Mouse (Mus musculus): ENCODE data around the gene Dapk3. TPM values are rescaled to one million over a fixed set of nuclear protein-coding genes. Genes with fewer than 3 reads are reported as not detected.

Gene Dapk3
- polyA plus RNA-seq, 1 experiment from 2014 or later, result 40.5 TPM

DNA sequence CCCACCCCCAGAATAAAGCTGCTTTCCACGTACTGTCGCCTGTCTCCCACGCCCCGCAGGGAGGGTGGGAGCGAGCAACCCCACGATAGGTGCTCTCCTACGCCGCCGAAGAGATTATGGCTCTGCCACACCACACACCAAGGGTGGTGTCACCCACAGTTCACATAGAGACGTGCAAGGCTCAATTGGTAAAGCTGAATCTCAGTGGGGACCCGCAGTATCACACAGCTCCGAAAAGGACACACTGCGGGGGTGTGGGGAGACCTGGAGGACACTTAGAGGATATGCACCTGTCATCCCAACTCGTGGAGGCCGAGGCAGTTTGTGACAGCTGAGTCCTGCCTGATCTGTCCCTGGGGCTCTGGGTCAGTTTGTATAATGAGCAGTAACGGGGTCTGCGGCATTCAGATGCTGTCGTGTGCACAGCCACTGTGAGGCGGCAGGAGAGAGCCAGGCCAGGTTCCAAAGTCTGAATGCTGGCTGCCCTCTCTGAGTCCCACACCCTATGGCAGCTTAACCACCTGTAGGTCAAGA, 10.2 kb downstream of the Dapk3 start:
- H3K9ac ChIP-seq (ENCODE audit: low read length), result peak overlapping the region; percentile 66
- WGBS, result 4% methylated on average over 19 of the region's 19 CpGs
- H3K4me1 ChIP-seq (replicated peaks; ENCODE audit: control insufficient read depth, insufficient read depth, low read length), result peaks cover 23% of the 10 kb centered on the region
- H3K27me3 ChIP-seq (ENCODE audit: control insufficient read depth, insufficient read depth, low read depth, low read length), result peaks cover 36% of the 10 kb centered on the region
- peak; percentile 22 for ATAC-seq (ENCODE audit: low read depth)
- H3K27ac ChIP-seq (ENCODE audit: low read length), result peak overlapping the region; percentile 66; the same call in 1 of the 2 replicates
- H3K4me2 ChIP-seq (ENCODE audit: low read depth, low read length), result peak overlapping the region; percentile 95
- no peaks in the 10 kb centered on the region for H3K9me3 ChIP-seq (ENCODE audit: control insufficient read depth, low read length)
- peaks cover 12% of the 10 kb centered on the region for H3K36me3 ChIP-seq (ENCODE audit: control insufficient read depth, insufficient read depth, low read length)
- H3K4me3 ChIP-seq (ENCODE audit: low read length), result peak overlapping the region; percentile 50

DNA sequence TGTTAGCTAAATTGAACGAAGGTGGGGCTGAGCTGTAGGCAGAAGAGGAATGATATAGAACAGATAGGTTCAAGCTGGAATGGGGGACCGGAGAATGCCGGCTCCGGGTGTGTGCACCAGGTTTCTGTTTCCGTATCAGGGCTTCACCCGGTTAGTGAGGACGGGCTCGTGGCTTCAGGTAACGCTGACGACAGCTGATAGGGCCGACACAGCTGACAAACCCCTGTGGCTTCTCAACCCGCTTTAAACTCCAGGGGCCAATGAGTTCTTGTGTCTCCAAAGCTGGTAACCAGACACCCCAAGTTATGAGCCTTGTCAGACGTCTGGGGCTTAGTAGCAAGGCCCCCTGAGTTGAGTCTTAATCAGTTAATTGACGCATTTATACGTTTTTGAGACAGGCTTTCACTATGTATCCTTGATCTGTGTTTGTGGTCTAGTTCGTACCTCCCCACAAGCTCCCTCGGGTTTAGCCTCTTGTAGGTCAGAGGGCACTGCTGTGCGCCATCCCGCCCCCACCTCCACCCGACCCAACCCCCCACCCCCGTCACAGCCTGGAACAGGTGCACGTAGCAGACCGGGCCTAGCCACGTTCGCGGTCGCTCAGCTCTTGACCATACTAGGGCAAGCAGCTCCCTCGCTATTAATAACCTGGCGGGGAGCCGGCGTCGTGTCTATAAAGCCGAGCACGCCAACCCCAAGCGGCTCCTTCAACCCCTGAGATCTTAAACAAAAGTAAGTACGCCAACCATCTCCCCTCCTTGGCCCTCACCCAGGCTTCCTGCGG, 11.4 kb downstream of the Dapk3 start:
- WGBS, result 10% methylated on average over 37 of the region's 37 CpGs
- Histone ChIP-seq H3K27ac (ENCODE audit: low read length) (peak overlapping the region; percentile 54; the same call in 1 of the 2 replicates), H3K4me3 (ENCODE audit: low read length) (0 out of 2 replicates have a peak overlapping the region, but pooled peaks have one; percentile 15), H3K27me3 (ENCODE audit: control insufficient read depth, insufficient read depth, low read depth, low read length) (peaks cover 40% of the 10 kb centered on the region), H3K36me3 (ENCODE audit: control insufficient read depth, insufficient read depth, low read length) (peaks cover 9% of the 10 kb centered on the region), H3K4me2 (ENCODE audit: low read depth, low read length) (peak overlapping the region; percentile 33; the same call in 1 of the 2 replicates), H3K4me1 (replicated peaks; ENCODE audit: control insufficient read depth, insufficient read depth, low read length) (peaks cover 23% of the 10 kb centered on the region), H3K9ac (ENCODE audit: low read length) (peak overlapping the region; percentile 56; the same call in 1 of the 2 replicates), H3K9me3 (ENCODE audit: control insufficient read depth, low read length) (no peaks in the 10 kb centered on the region)
- peak; percentile 16; the same call in 1 of the 2 replicates for ATAC-seq (ENCODE audit: low read depth)

GRCm38 (mm10) chr10:81195300-81195699, 12.5 kb downstream of the Dapk3 start:
- H3K9ac ChIP-seq (ENCODE audit: low read length), result peak overlapping the region; percentile 56
- no peak overlapping the region for H3K4me2 ChIP-seq (ENCODE audit: low read depth, low read length)
- peak overlapping the region; percentile 54; the same call in 1 of the 2 replicates for H3K27ac ChIP-seq (ENCODE audit: low read length)
- no peak overlapping the region for H3K4me3 ChIP-seq (ENCODE audit: low read length)
- peaks cover 23% of the 10 kb centered on the region for H3K4me1 ChIP-seq (replicated peaks; ENCODE audit: control insufficient read depth, insufficient read depth, low read length)
- peaks cover 6% of the 10 kb centered on the region for H3K36me3 ChIP-seq (ENCODE audit: control insufficient read depth, insufficient read depth, low read length)
- H3K27me3 ChIP-seq (ENCODE audit: control insufficient read depth, insufficient read depth, low read depth, low read length), result peaks cover 40% of the 10 kb centered on the region
- WGBS, result 57% methylated on average over 4 of the region's 4 CpGs
- no peak for ATAC-seq (ENCODE audit: low read depth)
- no peaks in the 10 kb centered on the region for H3K9me3 ChIP-seq (ENCODE audit: control insufficient read depth, low read length)

DNA sequence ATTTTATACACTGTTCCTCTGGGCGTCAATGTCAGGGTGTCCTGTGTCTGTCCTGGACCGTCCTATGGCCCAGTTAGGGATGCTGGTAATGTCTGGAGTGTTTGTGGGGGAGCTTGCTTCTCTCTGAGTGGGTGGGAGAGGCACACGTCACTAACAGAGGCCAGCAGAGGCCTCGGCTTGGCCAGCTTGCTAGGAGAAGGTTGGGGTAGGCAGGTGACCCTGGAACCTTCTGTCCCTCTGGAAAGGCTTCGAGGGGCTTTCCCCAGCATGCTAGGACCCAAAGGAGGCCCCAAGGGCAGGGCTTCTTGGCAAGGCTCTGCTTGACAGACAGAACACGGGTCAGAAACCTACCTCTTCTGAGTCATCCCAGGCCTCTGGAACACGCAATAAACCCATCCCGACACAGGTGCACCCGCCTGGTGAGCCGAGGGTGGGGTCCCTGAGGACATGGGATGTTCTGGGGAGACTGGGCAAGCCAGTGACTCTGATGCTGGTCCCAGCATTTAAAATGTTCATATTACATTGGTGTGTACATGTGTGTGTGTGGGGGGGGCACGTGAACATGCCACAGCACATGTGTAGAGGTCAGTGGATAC, 13.8 kb downstream of the Dapk3 start:
- H3K27ac ChIP-seq (ENCODE audit: low read length), result no peak overlapping the region
- WGBS, result 58% methylated on average over 11 of the region's 11 CpGs
- no peak overlapping the region for H3K9ac ChIP-seq (ENCODE audit: low read length)
- H3K4me3 ChIP-seq (ENCODE audit: low read length), result no peak overlapping the region
- no peak for ATAC-seq (ENCODE audit: low read depth)
- no peak overlapping the region for H3K4me2 ChIP-seq (ENCODE audit: low read depth, low read length)
- H3K36me3 ChIP-seq (ENCODE audit: control insufficient read depth, insufficient read depth, low read length), result no peaks in the 10 kb centered on the region
- H3K9me3 ChIP-seq (ENCODE audit: control insufficient read depth, low read length), result no peaks in the 10 kb centered on the region
- H3K4me1 ChIP-seq (replicated peaks; ENCODE audit: control insufficient read depth, insufficient read depth, low read length), result peaks cover 15% of the 10 kb centered on the region
- H3K27me3 ChIP-seq (ENCODE audit: control insufficient read depth, insufficient read depth, low read depth, low read length), result peaks cover 40% of the 10 kb centered on the region

DNA sequence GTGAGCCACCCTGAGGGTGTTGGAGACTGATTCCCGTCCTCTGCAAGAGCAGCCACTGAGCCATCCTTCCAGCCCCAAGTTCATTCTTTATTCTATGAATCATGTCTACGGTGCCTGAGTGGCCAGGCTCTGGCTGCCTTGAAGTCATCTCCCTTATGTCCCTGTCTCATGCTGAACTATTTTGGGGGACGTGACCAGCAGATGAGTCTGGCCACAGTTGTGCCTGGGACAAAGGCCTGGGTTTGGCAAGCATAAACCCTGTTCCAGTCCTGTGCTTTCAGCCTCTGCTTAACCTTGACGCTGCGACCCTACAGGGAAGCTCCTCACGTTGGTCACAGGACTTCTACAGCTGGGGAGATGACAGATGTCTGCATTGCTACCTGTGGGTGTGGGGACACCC, 14.5 kb downstream of the Dapk3 start:
- no peaks in the 10 kb centered on the region for H3K36me3 ChIP-seq (ENCODE audit: control insufficient read depth, insufficient read depth, low read length)
- 43% methylated on average over 6 of the region's 6 CpGs for WGBS
- no peak overlapping the region for H3K4me3 ChIP-seq (ENCODE audit: low read length)
- peaks cover 40% of the 10 kb centered on the region for H3K27me3 ChIP-seq (ENCODE audit: control insufficient read depth, insufficient read depth, low read depth, low read length)
- H3K27ac ChIP-seq (ENCODE audit: low read length), result no peak overlapping the region
- no peak overlapping the region for H3K9ac ChIP-seq (ENCODE audit: low read length)
- peaks cover 9% of the 10 kb centered on the region for H3K4me1 ChIP-seq (replicated peaks; ENCODE audit: control insufficient read depth, insufficient read depth, low read length)
- H3K4me2 ChIP-seq (ENCODE audit: low read depth, low read length), result no peak overlapping the region
- H3K9me3 ChIP-seq (ENCODE audit: control insufficient read depth, low read length), result no peaks in the 10 kb centered on the region
- no peak for ATAC-seq (ENCODE audit: low read depth)

- Histone ChIP-seq H3K9me3 (ENCODE audit: control insufficient read depth, low read length) (no peaks in the 10 kb centered on the region), H3K4me2 (ENCODE audit: low read depth, low read length) (no peak overlapping the region), H3K4me3 (ENCODE audit: low read length) (no peak overlapping the region), H3K4me1 (replicated peaks; ENCODE audit: control insufficient read depth, insufficient read depth, low read length) (peaks cover 3% of the 10 kb centered on the region; the same call in 1 of the 2 replicates), H3K27me3 (ENCODE audit: control insufficient read depth, insufficient read depth, low read depth, low read length) (peaks cover 37% of the 10 kb centered on the region), H3K9ac (ENCODE audit: low read length) (no peak overlapping the region), H3K27ac (ENCODE audit: low read length) (no peak overlapping the region), H3K36me3 (ENCODE audit: control insufficient read depth, insufficient read depth, low read length) (no peaks in the 10 kb centered on the region)
- 2% methylated on average over 9 of the region's 9 CpGs for WGBS
- no peak for ATAC-seq (ENCODE audit: low read depth)
Measured at GRCm38 (mm10) chr10:81198230-81198629, 15.4 kb downstream of the Dapk3 start.

DNA sequence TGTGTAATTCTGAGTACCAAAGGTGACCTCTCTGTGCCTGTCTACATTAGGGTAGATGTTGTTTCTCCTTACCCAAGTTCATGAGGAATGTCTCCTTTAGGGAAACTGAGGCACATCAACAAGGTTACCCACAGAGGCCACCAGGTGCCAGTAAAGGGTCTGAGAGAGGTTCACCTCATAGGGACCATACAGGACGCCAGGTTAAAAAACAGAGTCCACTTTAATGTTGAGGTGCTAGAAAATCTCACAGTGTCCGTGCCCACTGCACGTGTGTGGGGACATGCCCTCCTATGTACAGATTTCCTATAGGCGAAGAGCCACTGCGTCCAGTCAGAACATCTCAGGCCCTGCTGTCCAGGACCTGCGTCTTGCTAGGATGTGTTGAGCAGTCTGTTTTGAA, 16.2 kb downstream of the Dapk3 start:
- WGBS, result 80% methylated on average over 6 of the region's 6 CpGs
- H3K9ac ChIP-seq (ENCODE audit: low read length), result no peak overlapping the region
- H3K4me2 ChIP-seq (ENCODE audit: low read depth, low read length), result no peak overlapping the region
- H3K27ac ChIP-seq (ENCODE audit: low read length), result no peak overlapping the region
- ATAC-seq (ENCODE audit: low read depth), result no peak
- no peaks in the 10 kb centered on the region for H3K9me3 ChIP-seq (ENCODE audit: control insufficient read depth, low read length)
- no peak overlapping the region for H3K4me3 ChIP-seq (ENCODE audit: low read length)
- 0 out of 2 replicates have a peak, but pooled peaks cover 2% of the 10 kb centered on the region for H3K4me1 ChIP-seq (replicated peaks; ENCODE audit: control insufficient read depth, insufficient read depth, low read length)
- H3K36me3 ChIP-seq (ENCODE audit: control insufficient read depth, insufficient read depth, low read length), result no peaks in the 10 kb centered on the region
- peaks cover 31% of the 10 kb centered on the region for H3K27me3 ChIP-seq (ENCODE audit: control insufficient read depth, insufficient read depth, low read depth, low read length)

DNA sequence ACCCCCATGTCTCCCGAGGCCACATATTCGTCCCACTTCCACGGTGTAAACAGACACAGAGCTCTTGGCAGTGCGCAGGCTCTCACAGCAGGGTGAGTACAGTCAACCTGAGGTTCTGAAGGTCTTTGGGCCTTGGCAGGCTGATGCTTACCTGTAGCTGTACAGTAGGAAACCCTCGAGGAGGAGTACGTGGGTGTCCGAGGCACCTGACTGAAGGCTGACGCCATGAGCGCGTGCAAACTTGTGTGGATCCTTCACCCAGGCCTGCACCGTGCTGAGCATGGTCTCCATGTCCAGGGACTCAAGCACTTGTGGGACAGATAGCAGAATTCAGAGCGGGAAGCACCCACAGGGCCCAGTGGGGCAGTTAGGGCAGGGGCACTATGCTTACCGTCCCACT, 17.3 kb downstream of the Dapk3 start:
- Histone ChIP-seq H3K27me3 (ENCODE audit: control insufficient read depth, insufficient read depth, low read depth, low read length) (peaks cover 19% of the 10 kb centered on the region), H3K9me3 (ENCODE audit: control insufficient read depth, low read length) (no peaks in the 10 kb centered on the region), H3K27ac (ENCODE audit: low read length) (no peak overlapping the region), H3K4me1 (replicated peaks; ENCODE audit: control insufficient read depth, insufficient read depth, low read length) (no peaks in the 10 kb centered on the region), H3K36me3 (ENCODE audit: control insufficient read depth, insufficient read depth, low read length) (no peaks in the 10 kb centered on the region), H3K4me2 (ENCODE audit: low read depth, low read length) (no peak overlapping the region), H3K4me3 (ENCODE audit: low read length) (no peak overlapping the region), H3K9ac (ENCODE audit: low read length) (no peak overlapping the region)
- no peak for ATAC-seq (ENCODE audit: low read depth)
- WGBS, result 75% methylated on average over 13 of the region's 13 CpGs

- H3K27ac ChIP-seq (ENCODE audit: low read length), result no peak overlapping the region
- no peak for ATAC-seq (ENCODE audit: low read depth)
- H3K4me1 ChIP-seq (replicated peaks; ENCODE audit: control insufficient read depth, insufficient read depth, low read length), result no peaks in the 10 kb centered on the region
- H3K9me3 ChIP-seq (ENCODE audit: control insufficient read depth, low read length), result no peaks in the 10 kb centered on the region
- H3K4me2 ChIP-seq (ENCODE audit: low read depth, low read length), result no peak overlapping the region
- peaks cover 15% of the 10 kb centered on the region for H3K27me3 ChIP-seq (ENCODE audit: control insufficient read depth, insufficient read depth, low read depth, low read length)
- 63% methylated on average over 20 of the region's 20 CpGs for WGBS
- no peaks in the 10 kb centered on the region for H3K36me3 ChIP-seq (ENCODE audit: control insufficient read depth, insufficient read depth, low read length)
- no peak overlapping the region for H3K4me3 ChIP-seq (ENCODE audit: low read length)
- no peak overlapping the region for H3K9ac ChIP-seq (ENCODE audit: low read length)
Measured at GRCm38 (mm10) chr10:81200605-81201287, 17.9 kb downstream of the Dapk3 start.

Measured in lung, embryonic 16.5 days (tissue).